Mouse (Mus musculus) neutrophil, adult 5-6 weeks (primary cell): ENCODE measurements around the gene Cryz. TPM values are rescaled to one million over a fixed set of nuclear protein-coding genes. Genes with fewer than 3 reads are reported as not detected.

Source experiments
- ATAC-seq: fragments of 151-379, 151-347 bp; 2 replicates; pipeline ENCODE4 v1.8.0; 2017; ENCODE audit warnings: mild to moderate bottlenecking, moderate TSS enrichment; ENCODE audit not compliant: insufficient number of reproducible peaks, poor library complexity, low FRiP score, severe bottlenecking; ENCODE audit errors: extremely low read depth
- total RNA-seq: library from RNA; stranded (forward); fragments of 200-1000 nt; gene quantifications from 2 replicates; pipeline ENCODE4 v1.2.3, GENCODE M21; 2017

The Cryz gene
- total RNA-seq, 1 experiment from 2014 or later, result 1.7 TPM

GRCm38 (mm10) chr3:154663545-154663944 is 67.0 kb downstream of the Cryz start, which contains the start of gene Erich3:
Erich3 (plus strand) TSS chr3:154663859.
- no peak for ATAC-seq

- no peak for ATAC-seq
These were observed 67.6 kb downstream of the Cryz start for GRCm38 (mm10) chr3:154663976-154664581.

- no peak for ATAC-seq
These were observed 68.1 kb downstream of the Cryz start for GRCm38 (mm10) chr3:154664636-154665035.

- ATAC-seq, result no peak
These were observed 72.0 kb downstream of the Cryz start for GRCm38 (mm10) chr3:154668485-154668884.

- ATAC-seq, result no peak
These were observed 74.1 kb downstream of the Cryz start for GRCm38 (mm10) chr3:154670584-154670983.

GRCm38 (mm10) chr3:154671013-154671412 is 74.5 kb downstream of the Cryz start:
- ATAC-seq, result no peak

Other genes starting within 250 kb of the Cryz start
- gene Tyw3, start 393 bp downstream of the Cryz start, total RNA-seq, result 2.9 and 4.0 TPM in 2 replicates
- not detected in 2 replicates for gene Erich3, start 67.1 kb downstream of the Cryz start, total RNA-seq